Mouse (Mus musculus): ENCODE results near the gene Eif5b. TPM values are rescaled to one million over a fixed set of nuclear protein-coding genes. Genes with fewer than 3 reads are reported as not detected.
"Not testable (repeated sequence)": the region's sequence is repeated elsewhere in the genome, so short reads cannot be mapped to it uniquely, and the experiment has no call there.

The Eif5b gene
- polyA plus RNA-seq, 1 experiment, result 4.0 TPM

DNA sequence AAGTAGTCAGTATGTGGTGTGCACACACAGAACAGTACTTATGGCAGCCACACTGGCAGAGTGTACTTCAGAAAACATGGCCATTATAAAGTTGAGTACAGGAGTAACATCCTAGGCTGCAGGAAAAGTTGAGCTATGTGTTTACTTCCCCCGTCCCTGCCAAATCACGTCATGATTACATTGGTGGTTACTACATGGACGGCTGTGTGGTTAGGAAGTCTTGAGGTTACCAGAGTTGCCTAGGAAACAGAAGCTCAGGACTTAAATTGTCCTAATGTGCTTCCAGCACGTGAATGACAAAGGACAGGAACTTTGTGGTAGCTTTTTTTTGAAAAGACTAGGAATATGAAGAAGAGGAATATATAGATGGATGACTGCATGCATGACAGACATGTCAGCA, 51.8 kb downstream of the Eif5b start:
- no peak overlapping the region for H3K27ac ChIP-seq (ENCODE audit: insufficient read depth, low read length)
- H3K4me1 ChIP-seq (ENCODE audit: control insufficient read depth, insufficient read depth, insufficient read length), result no peaks in the 10 kb centered on the region
- no peak overlapping the region for H3K4me3 ChIP-seq (ENCODE audit: extremely low read depth, insufficient read depth, insufficient read length)
- TF ChIP-seq CTCF (IDR thresholded peaks at IDR 0.05; ENCODE audit: extremely low read depth, insufficient read depth, insufficient read length, insufficient replicate concordance) (no peak), POLR2A (IDR thresholded peaks at IDR 0.05; ENCODE audit: low read depth, low read length) (no peak)
- no peak for DNase-seq (ENCODE audit: low read depth in 1 of 2, low spot score in 2 of 2)
- 31% methylated on average over 4 of the region's 4 CpGs for WGBS
- H3K36me3 ChIP-seq (ENCODE audit: control insufficient read depth, insufficient read depth, low read length), result peaks cover 61% of the 10 kb centered on the region
- no peaks in the 10 kb centered on the region for H3K27me3 ChIP-seq (ENCODE audit: control insufficient read depth, insufficient read depth, low read length)

DNA sequence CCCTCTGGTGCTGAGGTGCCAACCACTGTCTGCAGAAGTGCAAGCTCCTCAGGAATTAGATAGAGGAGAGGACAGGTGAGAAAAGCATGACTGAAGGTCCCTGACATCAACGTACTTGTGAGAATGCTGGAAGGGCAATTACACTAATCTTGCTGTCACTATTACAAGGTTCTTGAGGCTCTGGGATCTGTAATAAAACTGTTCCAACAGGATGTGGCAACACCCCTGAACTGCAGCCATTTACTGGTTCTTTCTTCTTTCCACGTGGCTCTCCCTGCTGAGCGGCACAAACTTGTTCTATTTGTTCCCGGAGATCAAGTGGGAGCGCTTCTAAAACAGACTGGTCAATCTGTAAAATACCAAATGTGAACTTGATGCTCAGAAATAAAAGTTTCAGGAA, 57.4 kb downstream of the Eif5b start:
- no peak overlapping the region for H3K4me3 ChIP-seq (ENCODE audit: extremely low read depth, insufficient read depth, insufficient read length)
- no peak overlapping the region for H3K27ac ChIP-seq (ENCODE audit: insufficient read depth, low read length)
- peaks cover 48% of the 10 kb centered on the region for H3K36me3 ChIP-seq (ENCODE audit: control insufficient read depth, insufficient read depth, low read length)
- DNase-seq (ENCODE audit: low read depth in 1 of 2, low spot score in 2 of 2), result no peak
- no peak for TF ChIP-seq POLR2A (IDR thresholded peaks at IDR 0.05; ENCODE audit: low read depth, low read length)
- no peak for TF ChIP-seq CTCF (IDR thresholded peaks at IDR 0.05; ENCODE audit: extremely low read depth, insufficient read depth, insufficient read length, insufficient replicate concordance)
- 95% methylated on average over 5 of the region's 5 CpGs for WGBS
- no peaks in the 10 kb centered on the region for H3K4me1 ChIP-seq (ENCODE audit: control insufficient read depth, insufficient read depth, insufficient read length)
- no peaks in the 10 kb centered on the region for H3K27me3 ChIP-seq (ENCODE audit: control insufficient read depth, insufficient read depth, low read length)

DNA sequence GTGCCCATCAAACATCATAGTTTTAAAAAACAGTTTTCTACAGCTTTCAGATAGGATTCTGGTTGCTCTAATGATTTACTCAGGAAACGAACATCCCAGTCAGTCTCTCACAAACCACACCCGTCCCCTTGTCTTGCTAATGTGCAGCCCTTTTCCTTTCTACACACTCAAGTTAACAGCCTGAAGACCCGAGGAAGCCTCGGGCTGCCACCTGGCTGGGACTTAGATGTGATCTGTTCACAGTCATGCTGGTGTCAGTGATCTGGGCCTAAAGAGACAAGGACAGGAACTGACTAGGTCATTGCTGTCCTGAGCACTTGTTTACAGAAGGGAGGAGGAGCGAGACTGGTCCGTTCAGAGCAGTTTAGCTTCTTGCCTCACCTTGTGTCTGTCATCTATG, 60.6 kb downstream of the Eif5b start:
- no peak overlapping the region for H3K4me3 ChIP-seq (ENCODE audit: extremely low read depth, insufficient read depth, insufficient read length)
- no peak for DNase-seq (ENCODE audit: low read depth in 1 of 2, low spot score in 2 of 2)
- no peak overlapping the region for H3K27ac ChIP-seq (ENCODE audit: insufficient read depth, low read length)
- peaks cover 36% of the 10 kb centered on the region for H3K36me3 ChIP-seq (ENCODE audit: control insufficient read depth, insufficient read depth, low read length)
- H3K4me1 ChIP-seq (ENCODE audit: control insufficient read depth, insufficient read depth, insufficient read length), result no peaks in the 10 kb centered on the region
- TF ChIP-seq CTCF (IDR thresholded peaks at IDR 0.05; ENCODE audit: extremely low read depth, insufficient read depth, insufficient read length, insufficient replicate concordance) (no peak), POLR2A (IDR thresholded peaks at IDR 0.05; ENCODE audit: low read depth, low read length) (no peak)
- 95% methylated on average over 6 of the region's 6 CpGs for WGBS
- H3K27me3 ChIP-seq (ENCODE audit: control insufficient read depth, insufficient read depth, low read length), result no peaks in the 10 kb centered on the region

DNA sequence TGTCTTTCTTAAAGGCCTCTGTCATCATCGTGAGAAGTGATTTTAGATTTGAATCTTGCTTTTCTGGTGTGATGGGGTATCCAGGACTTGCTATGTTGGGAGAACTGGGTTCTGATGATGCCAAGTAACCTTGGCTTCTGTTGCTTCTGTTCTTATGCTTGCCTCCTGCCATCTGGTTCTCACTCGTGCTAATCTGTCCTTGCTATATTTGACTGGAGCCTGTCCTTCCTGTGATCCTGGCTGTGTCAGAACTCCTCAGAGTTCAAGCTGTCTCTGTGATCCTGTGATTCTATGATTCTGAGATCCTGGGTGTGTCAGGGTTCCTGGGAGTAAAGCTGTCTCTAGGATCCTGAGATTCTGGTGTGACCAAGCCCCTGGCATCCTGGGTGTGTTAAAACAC, 64.3 kb downstream of the Eif5b start:
- peaks cover 16% of the 10 kb centered on the region for H3K36me3 ChIP-seq (ENCODE audit: control insufficient read depth, insufficient read depth, low read length)
- H3K4me3 ChIP-seq (ENCODE audit: extremely low read depth, insufficient read depth, insufficient read length); DNase-seq (ENCODE audit: low read depth in 1 of 2, low spot score in 2 of 2); H3K4me1 ChIP-seq (ENCODE audit: control insufficient read depth, insufficient read depth, insufficient read length); H3K27me3 ChIP-seq (ENCODE audit: control insufficient read depth, insufficient read depth, low read length); H3K27ac ChIP-seq (ENCODE audit: insufficient read depth, low read length): not testable (repeated sequence)
- 94% methylated on average over 2 of the region's 2 CpGs for WGBS

DNA sequence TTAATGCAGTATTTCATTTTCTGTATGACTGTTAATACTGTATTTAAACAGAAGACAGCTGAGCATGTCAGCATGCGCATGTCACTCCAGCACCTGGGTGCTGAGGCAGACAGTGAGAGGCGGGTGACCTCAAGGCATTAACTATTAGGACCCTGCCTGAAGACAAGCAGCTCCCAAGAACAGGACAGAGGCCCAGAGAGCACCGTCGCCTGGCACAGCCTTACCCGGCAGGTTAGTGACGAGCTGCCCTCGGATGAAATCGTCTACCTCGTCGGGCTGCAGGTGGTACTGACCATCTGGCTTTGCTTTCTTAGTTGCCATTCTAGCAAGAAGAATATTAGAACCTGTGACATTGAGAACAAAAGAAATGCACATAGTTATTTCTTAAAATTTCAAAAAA, 69.5 kb downstream of the Eif5b start:
- DNase-seq (ENCODE audit: low read depth in 1 of 2, low spot score in 2 of 2), result no peak
- TF ChIP-seq POLR2A (IDR thresholded peaks at IDR 0.05; ENCODE audit: low read depth, low read length), result no peak
- no peak for TF ChIP-seq CTCF (IDR thresholded peaks at IDR 0.05; ENCODE audit: extremely low read depth, insufficient read depth, insufficient read length, insufficient replicate concordance)
- Histone ChIP-seq H3K27me3 (ENCODE audit: control insufficient read depth, insufficient read depth, low read length) (no peaks in the 10 kb centered on the region), H3K4me3 (ENCODE audit: extremely low read depth, insufficient read depth, insufficient read length) (no peak overlapping the region), H3K4me1 (ENCODE audit: control insufficient read depth, insufficient read depth, insufficient read length) (no peaks in the 10 kb centered on the region), H3K27ac (ENCODE audit: insufficient read depth, low read length) (no peak overlapping the region), H3K36me3 (ENCODE audit: control insufficient read depth, insufficient read depth, low read length) (peaks cover 15% of the 10 kb centered on the region)
- WGBS, result 97% methylated on average over 10 of the region's 10 CpGs

DNA sequence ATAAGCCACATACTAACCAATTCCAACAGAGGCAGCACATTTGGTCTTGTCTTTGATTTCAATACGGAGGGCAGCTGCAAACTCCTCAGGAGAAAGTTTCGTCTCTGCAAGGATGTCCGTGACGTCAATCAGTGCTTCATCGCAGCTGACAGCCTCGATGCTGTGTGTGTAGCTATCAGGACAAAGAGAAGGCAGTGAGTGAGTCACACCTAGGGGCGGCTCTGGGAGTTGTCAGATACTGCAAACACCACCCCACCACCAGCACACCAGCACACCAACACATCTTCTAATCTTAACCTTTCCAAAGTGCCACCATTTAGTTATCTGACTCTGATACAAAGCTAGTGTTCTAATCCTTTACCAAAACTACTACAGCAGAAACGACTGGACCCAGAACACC, 73.5 kb downstream of the Eif5b start:
- Histone ChIP-seq H3K4me3 (ENCODE audit: extremely low read depth, insufficient read depth, insufficient read length) (no peak overlapping the region), H3K36me3 (ENCODE audit: control insufficient read depth, insufficient read depth, low read length) (peaks cover 18% of the 10 kb centered on the region), H3K27ac (ENCODE audit: insufficient read depth, low read length) (no peak overlapping the region), H3K4me1 (ENCODE audit: control insufficient read depth, insufficient read depth, insufficient read length) (no peaks in the 10 kb centered on the region), H3K27me3 (ENCODE audit: control insufficient read depth, insufficient read depth, low read length) (no peaks in the 10 kb centered on the region)
- TF ChIP-seq CTCF (IDR thresholded peaks at IDR 0.05; ENCODE audit: extremely low read depth, insufficient read depth, insufficient read length, insufficient replicate concordance), result no peak
- DNase-seq (ENCODE audit: low read depth in 1 of 2, low spot score in 2 of 2), result no peak
- 92% methylated on average over 8 of the region's 8 CpGs for WGBS

DNA sequence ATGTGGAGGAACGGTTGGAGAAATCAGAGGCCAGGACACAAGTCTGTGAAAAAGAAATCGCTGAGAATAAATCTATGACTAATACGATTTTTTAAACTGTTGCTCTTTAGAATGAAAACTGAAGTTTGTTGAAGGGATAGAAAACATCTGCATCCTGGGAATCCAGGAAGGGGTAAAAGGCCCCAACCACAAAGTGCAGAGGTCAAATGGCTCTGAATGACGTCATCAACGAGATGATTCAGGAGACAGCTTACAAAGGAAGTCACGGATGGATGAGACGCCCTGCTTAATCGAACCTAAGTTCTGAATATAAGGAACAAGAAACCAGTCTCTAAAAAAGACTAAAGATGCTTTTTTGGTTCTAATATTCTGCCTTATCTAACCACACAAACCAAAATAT, 83.5 kb downstream of the Eif5b start:
- Histone ChIP-seq H3K4me1 (ENCODE audit: control insufficient read depth, insufficient read depth, insufficient read length) (no peaks in the 10 kb centered on the region), H3K4me3 (ENCODE audit: extremely low read depth, insufficient read depth, insufficient read length) (no peak overlapping the region), H3K27ac (ENCODE audit: insufficient read depth, low read length) (no peak overlapping the region), H3K36me3 (ENCODE audit: control insufficient read depth, insufficient read depth, low read length) (peaks cover 20% of the 10 kb centered on the region), H3K27me3 (ENCODE audit: control insufficient read depth, insufficient read depth, low read length) (no peaks in the 10 kb centered on the region)
- WGBS, result 69% methylated on average over 8 of the region's 8 CpGs
- no peak for TF ChIP-seq CTCF (IDR thresholded peaks at IDR 0.05; ENCODE audit: extremely low read depth, insufficient read depth, insufficient read length, insufficient replicate concordance)
- DNase-seq (ENCODE audit: low read depth in 1 of 2, low spot score in 2 of 2), result no peak

Data from spleen, adult 2 months (tissue).